Mouse (Mus musculus): ENCODE measurements around the gene Erh. TPM values are rescaled to one million over a fixed set of nuclear protein-coding genes. Genes with fewer than 3 reads are reported as not detected.

Erh gene
- total RNA-seq, 2 experiments from 2014 or later = 33.6 to 41.2 TPM

- no peak for DNase-seq (ENCODE audit: low spot score in 2 of 2)
- intact Hi-C loops (cut with DNase I) = no loop called here
These were observed 12.4 kb downstream of the Erh start for GRCm38 (mm10) chr12:80631790-80632189.

GRCm38 (mm10) chr12:80620501-80620900, 23.6 kb downstream of the Erh start:
- intact Hi-C loops (cut with DNase I) = no loop called here

GRCm38 (mm10) chr12:80615371-80616257, 28.5 kb downstream of the Erh start:
- intact Hi-C loops (cut with DNase I) = no loop called here
- no peak for DNase-seq (ENCODE audit: low spot score in 2 of 2)

More at GRCm38 (mm10) chr12:80620501-80620900, 23.6 kb downstream of the Erh start:
- DNase-seq (ENCODE audit: low spot score in 2 of 2) = no peak

GRCm38 (mm10) chr12:80612113-80612791, 31.9 kb downstream of the Erh start:
- no peak for DNase-seq (ENCODE audit: low spot score in 2 of 2)
- intact Hi-C loops (cut with DNase I) = no loop called here

- no peak for DNase-seq (ENCODE audit: low spot score in 2 of 2)
- intact Hi-C loops (cut with DNase I) = no loop called here
These were observed 34.2 kb downstream of the Erh start for GRCm38 (mm10) chr12:80609928-80610327.

GRCm38 (mm10) chr12:80608576-80608975, 35.6 kb downstream of the Erh start:
- intact Hi-C loops (cut with DNase I) = no loop called here
- no peak for DNase-seq (ENCODE audit: low spot score in 2 of 2)

GRCm38 (mm10) chr12:80604218-80604617, 39.9 kb downstream of the Erh start:
- peak; percentile 43 to 46 for DNase-seq (ENCODE audit: low spot score in 2 of 2)
- intact Hi-C loops (cut with DNase I) = no loop called here

- peak; percentile 29 to 35 for DNase-seq (ENCODE audit: low spot score in 2 of 2)
- intact Hi-C loops (cut with DNase I) = no loop called here
These were observed 40.6 kb downstream of the Erh start for GRCm38 (mm10) chr12:80603566-80603965.

GRCm38 (mm10) chr12:80602432-80602831, 41.7 kb downstream of the Erh start:
- no peak for DNase-seq (ENCODE audit: low spot score in 2 of 2)
- intact Hi-C loops (cut with DNase I) = no loop called here

- intact Hi-C loops (cut with DNase I) = no loop called here
- no peak for DNase-seq (ENCODE audit: low spot score in 2 of 2)
These were observed 42.4 kb downstream of the Erh start for GRCm38 (mm10) chr12:80601597-80602269.

- intact Hi-C loops (cut with DNase I) = no loop called here
- DNase-seq (ENCODE audit: low spot score in 2 of 2) = peak; percentile 36 to 61
These were observed 45.4 kb downstream of the Erh start for GRCm38 (mm10) chr12:80598756-80599155.

GRCm38 (mm10) chr12:80598236-80598635, 45.9 kb downstream of the Erh start:
- intact Hi-C loops (cut with DNase I) = no loop called here
- DNase-seq (ENCODE audit: low spot score in 2 of 2) = no peak

- intact Hi-C loops (cut with DNase I) = no loop called here
These were observed 48.2 kb downstream of the Erh start for GRCm38 (mm10) chr12:80595968-80596367.

GRCm38 (mm10) chr12:80595566-80595965, 48.6 kb downstream of the Erh start:
- DNase-seq (ENCODE audit: low spot score in 2 of 2) = no peak
- intact Hi-C loops (cut with DNase I) = no loop called here

More at GRCm38 (mm10) chr12:80595968-80596367, 48.2 kb downstream of the Erh start:
- DNase-seq (ENCODE audit: low spot score in 2 of 2) = no peak

- intact Hi-C loops (cut with DNase I) = no loop called here
- DNase-seq (ENCODE audit: low spot score in 2 of 2) = no peak
These were observed 49.4 kb downstream of the Erh start for GRCm38 (mm10) chr12:80594781-80595180.

GRCm38 (mm10) chr12:80594141-80594540, 50.0 kb downstream of the Erh start:
- intact Hi-C loops (cut with DNase I) = no loop called here
- DNase-seq (ENCODE audit: low spot score in 2 of 2) = no peak

- peak; percentile 40 to 43 for DNase-seq (ENCODE audit: low spot score in 2 of 2)
- intact Hi-C loops (cut with DNase I) = loop anchor here (5.0 kb wide), 1 partner anchor 88 kb away; no protein-coding TSS in a partner anchor
These were observed 59.2 kb downstream of the Erh start for GRCm38 (mm10) chr12:80584973-80585372.

Measured in left cerebral cortex, postnatal 25 days (tissue).